Comparison of ENCODE assay signal across 8 mouse cellular contexts in genomic region chr6:47454575-47455571, GRCm38 (mm10). TPM values are rescaled to one million over a fixed set of nuclear protein-coding genes. Genes with fewer than 3 reads are reported as not detected.
A peak's percentile ranks its signal among the peaks of the same experiment; 100 is the strongest.
DNase-seq lines count a peak whose midpoint lies in the region; ATAC-seq and TF ChIP-seq lines count a peak whose summit lies in the region.

No protein-coding gene starts in this region.

- H3K27ac ChIP-seq in embryonic facial prominence, embryonic 14.5 days (replicated peaks; ENCODE audit: low read depth, low read length), result peak overlapping the region; percentile 97
- H3K27ac ChIP-seq in heart, embryonic 10.5 days, result peak overlapping the region; percentile 100
- H3K27ac ChIP-seq in kidney, embryonic 14.5 days (ENCODE audit: low read depth, low read length), result peak overlapping the region; percentile 98
- H3K27ac ChIP-seq in liver, embryonic 11.5 days (ENCODE audit: low read depth, low read length), result peak overlapping the region; percentile 96

- H3K4me1 ChIP-seq in embryonic facial prominence, embryonic 14.5 days (ENCODE audit: control insufficient read depth, insufficient read depth, low read length), result peaks cover 26% of the 10 kb centered on the region
- H3K4me1 ChIP-seq in heart, embryonic 10.5 days, result peaks cover 15% of the 10 kb centered on the region
- H3K4me1 ChIP-seq in kidney, embryonic 14.5 days (ENCODE audit: control insufficient read depth, insufficient read depth, low read length), result peaks cover 10% of the 10 kb centered on the region
- H3K4me1 ChIP-seq in liver, embryonic 11.5 days (replicated peaks; ENCODE audit: control insufficient read depth, insufficient read depth, low read length), result peaks cover 23% of the 10 kb centered on the region

- peak overlapping the region; percentile 99 for H3K9ac ChIP-seq in embryonic facial prominence, embryonic 14.5 days (ENCODE audit: low read depth, low read length)
- peak overlapping the region; percentile 99 for H3K9ac ChIP-seq in kidney, embryonic 14.5 days (ENCODE audit: low read depth, low read length)
- peak overlapping the region; percentile 96 for H3K9ac ChIP-seq in liver, embryonic 11.5 days (ENCODE audit: low read depth, low read length)

- peak; percentile 80 for DNase-seq in A20 (ENCODE audit: low read depth, low spot score)
- DNase-seq in adrenal gland, postnatal 4 days (ENCODE audit: low spot score in 2 of 2), result peak; percentile 37 to 50
- DNase-seq in embryonic facial prominence, embryonic 14.5 days (ENCODE audit: low spot score), result peak; percentile 66
- DNase-seq in heart, embryonic 10.5 days (ENCODE audit: low spot score), result peak; percentile 88
- DNase-seq in liver, embryonic 11.5 days (ENCODE audit: low spot score), result peak; percentile 80
- DNase-seq in splenic B cell, adult 2 months (ENCODE audit: low read depth, low spot score), result peak; percentile 59

- H3K36me3 ChIP-seq in embryonic facial prominence, embryonic 14.5 days (ENCODE audit: control insufficient read depth, insufficient read depth, low read length), result no peaks in the 10 kb centered on the region
- no peaks in the 10 kb centered on the region for H3K36me3 ChIP-seq in heart, embryonic 10.5 days
- no peaks in the 10 kb centered on the region for H3K36me3 ChIP-seq in kidney, embryonic 14.5 days (ENCODE audit: control insufficient read depth, insufficient read depth, low read length)
- no peaks in the 10 kb centered on the region for H3K36me3 ChIP-seq in liver, embryonic 11.5 days (ENCODE audit: control insufficient read depth, insufficient read depth, low read length)
- H3K36me3 ChIP-seq in myocyte (ENCODE audit: control insufficient read depth, insufficient read depth), result no peaks in the 10 kb centered on the region
- no peaks in the 10 kb centered on the region for H3K36me3 ChIP-seq in splenic B cell, adult 2 months (ENCODE audit: control insufficient read depth, insufficient read depth, low read length, poor library complexity, severe bottlenecking)

- H3K79me2 ChIP-seq in myocyte (ENCODE audit: control insufficient read depth, insufficient read depth), result peaks cover 54% of the 10 kb centered on the region

- 0% methylated on average over 27 of the region's 79 CpGs for WGBS in embryonic facial prominence, embryonic 14.5 days
- WGBS in heart, embryonic 10.5 days, result under 1% methylated on average over 79 of the region's 79 CpGs
- WGBS in kidney, embryonic 14.5 days, result under 1% methylated on average over 75 of the region's 79 CpGs
- under 1% methylated on average over 76 of the region's 79 CpGs for WGBS in liver, embryonic 11.5 days

- H3K27me3 ChIP-seq in embryonic facial prominence, embryonic 14.5 days (replicated peaks; ENCODE audit: control insufficient read depth, insufficient read depth, low read length), result no peaks in the 10 kb centered on the region
- no peaks in the 10 kb centered on the region for H3K27me3 ChIP-seq in heart, embryonic 10.5 days (ENCODE audit: insufficient read depth, poor library complexity, severe bottlenecking)
- no peaks in the 10 kb centered on the region for H3K27me3 ChIP-seq in kidney, embryonic 14.5 days (ENCODE audit: control insufficient read depth, insufficient read depth, low read length)
- H3K27me3 ChIP-seq in liver, embryonic 11.5 days (replicated peaks; ENCODE audit: control insufficient read depth, insufficient read depth, low read length), result no peaks in the 10 kb centered on the region
- no peaks in the 10 kb centered on the region for H3K27me3 ChIP-seq in myocyte (ENCODE audit: control insufficient read depth, insufficient read depth, insufficient read length)
- no peaks in the 10 kb centered on the region for H3K27me3 ChIP-seq in splenic B cell, adult 2 months (ENCODE audit: control insufficient read depth, insufficient read depth, low read length, poor library complexity, severe bottlenecking)

- peak overlapping the region; percentile 69 for H3K4me2 ChIP-seq in embryonic facial prominence, embryonic 14.5 days (ENCODE audit: low read depth, low read length)
- H3K4me2 ChIP-seq in kidney, embryonic 14.5 days (replicated peaks; ENCODE audit: low read depth, low read length), result peak overlapping the region; percentile 60
- H3K4me2 ChIP-seq in liver, embryonic 11.5 days, result peak overlapping the region; percentile 84
- H3K4me2 ChIP-seq in myocyte (ENCODE audit: low read depth), result peak overlapping the region; percentile 68

- peak; percentile 83 for ATAC-seq in embryonic facial prominence, embryonic 14.5 days (ENCODE audit: low read depth)
- peak; percentile 83 for ATAC-seq in kidney, embryonic 14.5 days (ENCODE audit: low FRiP score, low TSS enrichment)
- peak; percentile 74 for ATAC-seq in liver, embryonic 11.5 days (replicated peaks; ENCODE audit: low FRiP score)

- H3K9me3 ChIP-seq in embryonic facial prominence, embryonic 14.5 days (ENCODE audit: control insufficient read depth, low read length), result no peaks in the 10 kb centered on the region
- H3K9me3 ChIP-seq in heart, embryonic 10.5 days, result no peaks in the 10 kb centered on the region
- no peaks in the 10 kb centered on the region for H3K9me3 ChIP-seq in kidney, embryonic 14.5 days (ENCODE audit: control insufficient read depth, low read length)
- no peaks in the 10 kb centered on the region for H3K9me3 ChIP-seq in liver, embryonic 11.5 days (ENCODE audit: control insufficient read depth, low read length)

- TF ChIP-seq POLR2A in myocyte (IDR thresholded peaks at IDR 0.05; ENCODE audit: insufficient read length, low read depth), result peak; percentile 35

- peak overlapping the region; percentile 98 for H3K4me3 ChIP-seq in embryonic facial prominence, embryonic 14.5 days (ENCODE audit: low read depth, low read length)
- peak overlapping the region; percentile 96 for H3K4me3 ChIP-seq in heart, embryonic 10.5 days
- H3K4me3 ChIP-seq in kidney, embryonic 14.5 days (ENCODE audit: low read length), result peak overlapping the region; percentile 96
- H3K4me3 ChIP-seq in liver, embryonic 11.5 days (ENCODE audit: low read depth, low read length), result peak overlapping the region; percentile 86
- H3K4me3 ChIP-seq in myocyte, result peak overlapping the region; percentile 42

- peak overlapping the region; percentile 92 for H3ac ChIP-seq in myocyte (ENCODE audit: control insufficient read depth, insufficient read length)

TF ChIP-seq in myocyte, 11 proteins besides CTCF, POLR2A, EP300 and RAD21:
- no peak for TF ChIP-seq MYOG (IDR thresholded peaks at IDR 0.05; ENCODE audit: control insufficient read depth in 1 of 3, insufficient read depth in 1 of 3, insufficient read length in 2 of 3, low read depth in 2 of 3)
- TF ChIP-seq POLR2AphosphoS2 (IDR thresholded peaks at IDR 0.05; ENCODE audit: insufficient read length, low read depth), result peak; percentile 62

RNA-seq across cellular contexts. Expression of gene Cul1, which starts 1.7 kb away (rescaled TPM):
- total RNA-seq in adrenal gland, postnatal 4 days (2021), result 100 to 1,000 TPM; 133 TPM
- 132 and 142 TPM in 2 replicates for polyA plus RNA-seq in embryonic facial prominence, embryonic 14.5 days (2014; fragmentation: Nextera tagmentation; extraction: Ambion mirVana)
- polyA plus RNA-seq in heart, embryonic 10.5 days (2016; fragmentation: Nextera tagmentation; extraction: Ambion mirVana), result 137 and 157 TPM in 2 replicates
- 134 and 163 TPM in 2 replicates for polyA plus RNA-seq in kidney, embryonic 14.5 days (2014; fragmentation: Nextera tagmentation; extraction: Ambion mirVana)
- polyA plus RNA-seq in liver, embryonic 11.5 days (2014; fragmentation: Nextera tagmentation; extraction: Ambion mirVana), result 139 and 141 TPM in 2 replicates
- polyA plus RNA-seq in myocyte (2012; fragmentation: generic; extraction: Trizol), result 29.5 TPM

Comparison
In these comparisons a context has a peak if more than half of its experiments do, and no peak if none do; other contexts are left out.
1. Peak in every context shown above with its lines: DNase-seq, ATAC-seq, H3K4me3 ChIP-seq and H3K27ac ChIP-seq.
2. H3K4me3 ChIP-seq: peak in every context shown above with its lines; median percentile 98 in embryonic facial prominence, embryonic 14.5 days; 96 in heart, embryonic 10.5 days; 96 in kidney, embryonic 14.5 days; 86 in liver, embryonic 11.5 days; 42 in myocyte.